Mouse (Mus musculus): ENCODE results near the gene Cramp1l. TPM values are rescaled to one million over a fixed set of nuclear protein-coding genes. Genes with fewer than 3 reads are reported as not detected.
A peak's percentile ranks its signal among the peaks of the same experiment; 100 is the strongest.

Cramp1l gene
- total and polyA plus RNA-seq, 3 experiments, result 8.6 to 39.5 (median 14.9) TPM

- TF ChIP-seq POLR2AphosphoS5 (IDR thresholded peaks at IDR 0.05; ENCODE audit: insufficient replicate concordance, low read depth, low read length), result no peak
- no peak for TF ChIP-seq GATA2 (IDR thresholded peaks at IDR 0.05; ENCODE audit: borderline replicate concordance, low read depth, low read length)
- TF ChIP-seq TAL1 (conservative IDR thresholded peaks at IDR 0.05; ENCODE audit: low read depth, low read length), result no peak
- no peak for TF ChIP-seq CTCF (IDR thresholded peaks at IDR 0.05; ENCODE audit: low read depth, low read length)
- TF ChIP-seq GATA1 (IDR thresholded peaks at IDR 0.05; ENCODE audit: borderline replicate concordance, low read length), result no peak
- no peaks in the 10 kb centered on the region for H3K9me3 ChIP-seq (replicated peaks)
- peaks cover 40% of the 10 kb centered on the region for H3K4me1 ChIP-seq (ENCODE audit: insufficient read depth, low read depth, low read length)
- DNase-seq (ENCODE audit: low spot score), result peak; percentile 43
- no peaks in the 10 kb centered on the region for H3K27me3 ChIP-seq (ENCODE audit: insufficient read depth, low read length)
- peak overlapping the region; percentile 95 for H3K4me3 ChIP-seq (ENCODE audit: low read depth, low read length)
- no peak for ATAC-seq (ENCODE audit: extremely low read depth, insufficient number of reproducible peaks, low FRiP score, poor library complexity, severe bottlenecking)
- peaks cover 50% of the 10 kb centered on the region for H3K36me3 ChIP-seq (replicated peaks)
Measured at GRCm38 (mm10) chr17:25014841-25015570, 582 bp downstream of the Cramp1l start.

DNA sequence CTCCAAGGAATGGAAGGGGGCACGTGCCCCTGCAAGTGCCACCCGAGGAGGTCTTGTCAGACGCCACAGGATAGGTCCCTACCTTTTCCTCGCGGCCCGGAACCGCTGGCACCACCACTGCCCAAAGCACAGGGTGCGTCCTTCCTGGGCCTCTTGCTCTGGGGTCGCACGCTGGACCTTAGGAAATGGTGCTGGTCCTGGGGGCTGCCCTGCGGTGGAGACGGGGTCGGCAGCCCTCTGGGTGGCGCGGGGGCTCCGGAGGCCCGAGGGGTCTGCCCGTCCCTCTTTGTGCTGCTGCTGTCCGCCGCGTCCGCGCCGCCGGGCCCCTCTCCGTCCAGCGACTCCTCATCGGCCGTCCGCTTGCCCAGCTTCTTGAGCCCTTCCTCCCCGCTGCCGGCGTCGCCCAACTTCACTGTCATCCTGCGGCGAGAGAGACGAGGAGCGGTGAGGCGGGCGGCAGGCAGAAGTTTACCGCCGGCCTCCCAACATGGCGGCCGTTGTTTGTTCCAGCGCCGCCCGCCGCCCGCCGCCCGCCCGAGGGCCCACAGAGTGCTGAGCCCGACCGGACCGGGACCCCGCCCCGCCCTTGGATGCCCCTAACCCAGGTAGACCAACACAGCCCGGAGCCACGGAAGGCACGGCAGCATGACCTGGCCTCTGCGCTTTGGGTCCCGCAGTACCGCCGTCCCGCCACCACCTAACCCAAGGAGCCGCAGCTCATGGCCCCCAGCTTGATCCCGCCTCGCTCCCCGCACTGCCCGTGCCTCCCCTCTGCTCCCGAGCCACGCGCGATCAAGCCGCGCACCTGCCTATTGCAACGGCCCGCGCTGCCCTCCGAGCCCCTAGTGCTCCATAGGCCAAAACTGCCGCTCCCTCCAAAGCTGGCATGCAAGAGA lies 1.7 kb downstream of the Cramp1l start:
- H3K4me3 ChIP-seq (ENCODE audit: low read depth, low read length), result peak overlapping the region; percentile 95
- no peak for TF ChIP-seq TAL1 (conservative IDR thresholded peaks at IDR 0.05; ENCODE audit: low read depth, low read length)
- no peak for TF ChIP-seq GATA2 (IDR thresholded peaks at IDR 0.05; ENCODE audit: borderline replicate concordance, low read depth, low read length)
- TF ChIP-seq GATA1 (IDR thresholded peaks at IDR 0.05; ENCODE audit: borderline replicate concordance, low read length), result no peak
- TF ChIP-seq CTCF (IDR thresholded peaks at IDR 0.05; ENCODE audit: low read depth, low read length), result no peak
- no peak for TF ChIP-seq POLR2AphosphoS5 (IDR thresholded peaks at IDR 0.05; ENCODE audit: insufficient replicate concordance, low read depth, low read length)
- DNase-seq (ENCODE audit: low spot score), result peak; percentile 32
- H3K27me3 ChIP-seq (ENCODE audit: insufficient read depth, low read length), result no peaks in the 10 kb centered on the region
- no peaks in the 10 kb centered on the region for H3K9me3 ChIP-seq (replicated peaks)
- H3K4me1 ChIP-seq (ENCODE audit: insufficient read depth, low read depth, low read length), result peaks cover 40% of the 10 kb centered on the region
- H3K36me3 ChIP-seq (replicated peaks), result peaks cover 49% of the 10 kb centered on the region
- no peak for ATAC-seq (ENCODE audit: extremely low read depth, insufficient number of reproducible peaks, low FRiP score, poor library complexity, severe bottlenecking)

GRCm38 (mm10) chr17:25007480-25007879 lies 8.1 kb downstream of the Cramp1l start:
- DNase-seq (ENCODE audit: low spot score) (no peak), ATAC-seq (ENCODE audit: extremely low read depth, insufficient number of reproducible peaks, low FRiP score, poor library complexity, severe bottlenecking) (no peak)
- no peaks in the 10 kb centered on the region for H3K27me3 ChIP-seq (ENCODE audit: insufficient read depth, low read length)
- H3K9me3 ChIP-seq (replicated peaks), result no peaks in the 10 kb centered on the region
- no peak for TF ChIP-seq POLR2AphosphoS5 (IDR thresholded peaks at IDR 0.05; ENCODE audit: insufficient replicate concordance, low read depth, low read length)
- TF ChIP-seq GATA1 (IDR thresholded peaks at IDR 0.05; ENCODE audit: borderline replicate concordance, low read length), result no peak
- TF ChIP-seq CTCF (IDR thresholded peaks at IDR 0.05; ENCODE audit: low read depth, low read length), result no peak
- TF ChIP-seq GATA2 (IDR thresholded peaks at IDR 0.05; ENCODE audit: borderline replicate concordance, low read depth, low read length), result no peak
- no peak for TF ChIP-seq TAL1 (conservative IDR thresholded peaks at IDR 0.05; ENCODE audit: low read depth, low read length)
- no peak overlapping the region for H3K4me3 ChIP-seq (ENCODE audit: low read depth, low read length)
- H3K36me3 ChIP-seq (replicated peaks), result peaks cover 84% of the 10 kb centered on the region
- H3K4me1 ChIP-seq (ENCODE audit: insufficient read depth, low read depth, low read length), result peaks cover 16% of the 10 kb centered on the region

DNA sequence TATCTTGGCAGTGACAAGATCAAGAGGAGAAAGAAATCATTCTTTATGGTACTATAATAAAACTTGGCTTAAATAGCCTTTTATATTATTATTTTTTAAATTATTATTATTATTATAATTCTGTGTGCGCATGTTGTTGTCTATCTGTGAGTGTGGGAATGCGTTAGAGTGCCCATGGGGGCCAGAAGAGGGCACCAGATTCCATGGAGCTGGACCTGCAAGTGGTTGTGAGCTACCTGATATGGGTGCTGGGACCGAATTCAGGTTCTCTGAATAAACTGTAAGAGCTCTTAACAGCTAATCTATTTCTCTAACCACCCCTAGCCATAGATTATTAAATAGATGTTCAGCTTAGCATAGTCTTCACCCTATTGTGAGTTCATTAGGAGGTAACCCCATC lies 10.5 kb downstream of the Cramp1l start:
- no peak for ATAC-seq (ENCODE audit: extremely low read depth, insufficient number of reproducible peaks, low FRiP score, poor library complexity, severe bottlenecking)
- H3K36me3 ChIP-seq (replicated peaks), result peaks cover 83% of the 10 kb centered on the region

GRCm38 (mm10) chr17:24994721-24995120 lies 20.9 kb downstream of the Cramp1l start:
- TF ChIP-seq GATA2 (IDR thresholded peaks at IDR 0.05; ENCODE audit: borderline replicate concordance, low read depth, low read length), result no peak
- TF ChIP-seq POLR2AphosphoS5 (IDR thresholded peaks at IDR 0.05; ENCODE audit: insufficient replicate concordance, low read depth, low read length), result no peak
- no peak for TF ChIP-seq TAL1 (conservative IDR thresholded peaks at IDR 0.05; ENCODE audit: low read depth, low read length)
- TF ChIP-seq CTCF (IDR thresholded peaks at IDR 0.05; ENCODE audit: low read depth, low read length), result no peak
- no peak for TF ChIP-seq GATA1 (IDR thresholded peaks at IDR 0.05; ENCODE audit: borderline replicate concordance, low read length)
- Histone ChIP-seq H3K4me3 (ENCODE audit: low read depth, low read length) (no peak overlapping the region), H3K36me3 (replicated peaks) (peaks cover 98% of the 10 kb centered on the region), H3K9me3 (replicated peaks) (no peaks in the 10 kb centered on the region), H3K4me1 (ENCODE audit: insufficient read depth, low read depth, low read length) (no peaks in the 10 kb centered on the region), H3K27me3 (ENCODE audit: insufficient read depth, low read length) (no peaks in the 10 kb centered on the region)
- ATAC-seq (ENCODE audit: extremely low read depth, insufficient number of reproducible peaks, low FRiP score, poor library complexity, severe bottlenecking) (no peak), DNase-seq (ENCODE audit: low spot score) (no peak)

More for the DNA sequence above, 10.5 kb downstream of the Cramp1l start:
- no peak for TF ChIP-seq GATA1 (IDR thresholded peaks at IDR 0.05; ENCODE audit: borderline replicate concordance, low read length)
- no peak for TF ChIP-seq TAL1 (conservative IDR thresholded peaks at IDR 0.05; ENCODE audit: low read depth, low read length)
- TF ChIP-seq POLR2AphosphoS5 (IDR thresholded peaks at IDR 0.05; ENCODE audit: insufficient replicate concordance, low read depth, low read length), result no peak
- no peak for TF ChIP-seq CTCF (IDR thresholded peaks at IDR 0.05; ENCODE audit: low read depth, low read length)
- no peak for TF ChIP-seq GATA2 (IDR thresholded peaks at IDR 0.05; ENCODE audit: borderline replicate concordance, low read depth, low read length)
- Histone ChIP-seq H3K4me3 (ENCODE audit: low read depth, low read length) (no peak overlapping the region), H3K4me1 (ENCODE audit: insufficient read depth, low read depth, low read length) (peaks cover 3% of the 10 kb centered on the region; the same call in 1 of the 2 replicates), H3K9me3 (replicated peaks) (no peaks in the 10 kb centered on the region), H3K27me3 (ENCODE audit: insufficient read depth, low read length) (no peaks in the 10 kb centered on the region)
- no peak for DNase-seq (ENCODE audit: low spot score)

GRCm38 (mm10) chr17:24987221-24987620 lies 28.4 kb downstream of the Cramp1l start:
- no peak for ATAC-seq (ENCODE audit: extremely low read depth, insufficient number of reproducible peaks, low FRiP score, poor library complexity, severe bottlenecking)
- Histone ChIP-seq H3K36me3 (replicated peaks) (peaks cover 96% of the 10 kb centered on the region), H3K9me3 (replicated peaks) (no peaks in the 10 kb centered on the region), H3K27me3 (ENCODE audit: insufficient read depth, low read length) (no peaks in the 10 kb centered on the region), H3K4me3 (ENCODE audit: low read depth, low read length) (no peak overlapping the region), H3K4me1 (ENCODE audit: insufficient read depth, low read depth, low read length) (no peaks in the 10 kb centered on the region)
- no peak for DNase-seq (ENCODE audit: low spot score)
- TF ChIP-seq POLR2AphosphoS5 (IDR thresholded peaks at IDR 0.05; ENCODE audit: insufficient replicate concordance, low read depth, low read length) (no peak), GATA2 (IDR thresholded peaks at IDR 0.05; ENCODE audit: borderline replicate concordance, low read depth, low read length) (no peak), TAL1 (conservative IDR thresholded peaks at IDR 0.05; ENCODE audit: low read depth, low read length) (no peak), GATA1 (IDR thresholded peaks at IDR 0.05; ENCODE audit: borderline replicate concordance, low read length) (no peak), CTCF (IDR thresholded peaks at IDR 0.05; ENCODE audit: low read depth, low read length) (no peak)

All from G1E (cell line).